Mouse (Mus musculus) testis, postnatal 10 days (tissue): Measurements from ENCODE around the gene Poglut1.
A peak's percentile ranks its signal among the peaks of the same experiment; 100 is the strongest.

Source experiments
- DNase-seq: peaks from one replicate; pipeline ENCODE4 v3.0.0; 2021; ENCODE audit warnings: low spot score

The Poglut1 gene

GRCm38 (mm10) chr16:38549479-38550396, at the start of gene Poglut1:
Gene Poglut1, minus strand, starts transcription at chr16:38550258.
- peak; percentile 86 for DNase-seq

GRCm38 (mm10) chr16:38598986-38599680, 49.1 kb upstream of the Poglut1 start:
- no peak for DNase-seq

- no peak for DNase-seq
Observed at GRCm38 (mm10) chr16:38596651-38597050, 46.6 kb upstream of the Poglut1 start.

- DNase-seq: no peak
Observed at GRCm38 (mm10) chr16:38596099-38596498, 46.0 kb upstream of the Poglut1 start.

- no peak for DNase-seq
Observed at GRCm38 (mm10) chr16:38594435-38594834, 44.4 kb upstream of the Poglut1 start.

- no peak for DNase-seq
Observed at GRCm38 (mm10) chr16:38592946-38593345, 42.9 kb upstream of the Poglut1 start.

- no peak for DNase-seq
Observed at GRCm38 (mm10) chr16:38592026-38592678, 42.1 kb upstream of the Poglut1 start.

GRCm38 (mm10) chr16:38591506-38591905, 41.4 kb upstream of the Poglut1 start:
- DNase-seq: no peak

GRCm38 (mm10) chr16:38587572-38587971, 37.5 kb upstream of the Poglut1 start:
- DNase-seq: no peak

GRCm38 (mm10) chr16:38587163-38587562, 37.1 kb upstream of the Poglut1 start:
- no peak for DNase-seq

GRCm38 (mm10) chr16:38585186-38585585, 35.1 kb upstream of the Poglut1 start:
- no peak for DNase-seq

GRCm38 (mm10) chr16:38584761-38585160, 34.7 kb upstream of the Poglut1 start:
- no peak for DNase-seq

GRCm38 (mm10) chr16:38571481-38571880, 21.4 kb upstream of the Poglut1 start:
- DNase-seq: no peak

GRCm38 (mm10) chr16:38568192-38568591, 18.1 kb upstream of the Poglut1 start:
- DNase-seq: no peak

GRCm38 (mm10) chr16:38563516-38563915, 13.5 kb upstream of the Poglut1 start:
- no peak for DNase-seq

- DNase-seq: no peak
Observed at GRCm38 (mm10) chr16:38562968-38563327, 12.9 kb upstream of the Poglut1 start.

- peak; percentile 97 for DNase-seq
Observed at GRCm38 (mm10) chr16:38562131-38562967, 12.3 kb upstream of the Poglut1 start.

- no peak for DNase-seq
Observed at GRCm38 (mm10) chr16:38558221-38558748, 8.2 kb upstream of the Poglut1 start, which contains the start of gene Tmem39a. Gene Tmem39a, plus strand, starts transcription at chr16:38558698.

GRCm38 (mm10) chr16:38555988-38556387, 5.9 kb upstream of the Poglut1 start:
- no peak for DNase-seq

- no peak for DNase-seq
Observed at GRCm38 (mm10) chr16:38548000-38548399, 2.1 kb downstream of the Poglut1 start.

GRCm38 (mm10) chr16:38538716-38539380, 11.2 kb downstream of the Poglut1 start:
- DNase-seq: no peak
